Mouse (Mus musculus): ENCODE data around the gene Heg1.

The Heg1 gene

DNA sequence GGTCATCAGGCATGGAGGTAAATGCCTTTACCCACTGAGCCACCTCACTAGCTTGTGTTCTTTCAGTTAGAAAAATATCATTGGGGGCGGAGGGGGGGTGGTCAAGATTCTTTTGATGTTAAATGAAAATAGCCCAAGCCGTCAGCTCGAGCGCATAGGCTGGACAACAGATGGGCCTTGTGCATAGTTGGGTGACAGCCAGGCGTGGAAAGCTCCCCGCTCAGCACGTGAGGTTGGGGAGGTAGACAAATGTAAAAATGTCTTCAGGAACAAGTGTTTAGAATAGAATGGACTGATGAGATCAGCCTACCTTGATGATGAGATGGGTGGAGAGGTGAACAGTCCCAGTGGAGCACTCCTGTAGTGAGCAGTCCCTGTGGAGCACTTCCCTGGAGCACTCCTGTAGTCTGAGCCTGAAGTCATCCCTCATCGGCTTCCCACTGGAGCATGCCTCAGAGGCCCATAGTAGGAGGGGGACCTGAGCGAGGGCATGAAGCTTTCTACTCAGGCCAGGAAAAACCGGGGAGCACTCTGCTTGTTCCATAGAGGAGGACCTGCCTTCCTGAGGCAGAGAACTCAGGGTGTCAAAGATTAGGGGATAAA lies 62.0 kb downstream of the Heg1 start:
- peak; percentile 74 for DNase-seq

DNA sequence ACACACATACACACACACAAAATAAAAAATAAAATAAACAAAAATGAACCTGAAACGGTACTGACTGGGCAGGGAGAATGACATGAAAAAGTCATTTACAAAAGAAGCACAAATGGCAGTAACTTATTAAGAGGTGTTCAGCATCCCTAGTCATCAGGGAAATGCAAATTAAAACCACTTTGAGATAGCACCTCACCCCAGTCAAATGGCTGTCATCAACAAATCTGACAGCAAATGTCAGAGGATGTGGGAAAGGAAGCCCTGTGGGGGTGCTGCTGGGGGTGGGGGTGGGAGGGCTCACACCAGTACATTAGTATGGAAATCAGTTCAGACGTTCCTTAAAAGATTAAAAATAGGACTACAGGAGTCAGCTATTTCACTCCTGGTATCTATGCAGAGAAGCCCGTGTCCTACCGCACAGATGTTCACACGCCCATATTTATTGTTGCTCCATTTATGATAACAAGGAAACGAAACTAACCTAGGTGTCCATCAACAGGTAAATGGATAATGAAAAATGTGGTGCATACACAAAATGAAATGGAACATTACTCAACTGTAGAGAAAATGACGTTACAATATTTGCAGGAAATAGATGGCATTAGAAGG lies 63.3 kb downstream of the Heg1 start:
- DNase-seq, result no peak

DNA sequence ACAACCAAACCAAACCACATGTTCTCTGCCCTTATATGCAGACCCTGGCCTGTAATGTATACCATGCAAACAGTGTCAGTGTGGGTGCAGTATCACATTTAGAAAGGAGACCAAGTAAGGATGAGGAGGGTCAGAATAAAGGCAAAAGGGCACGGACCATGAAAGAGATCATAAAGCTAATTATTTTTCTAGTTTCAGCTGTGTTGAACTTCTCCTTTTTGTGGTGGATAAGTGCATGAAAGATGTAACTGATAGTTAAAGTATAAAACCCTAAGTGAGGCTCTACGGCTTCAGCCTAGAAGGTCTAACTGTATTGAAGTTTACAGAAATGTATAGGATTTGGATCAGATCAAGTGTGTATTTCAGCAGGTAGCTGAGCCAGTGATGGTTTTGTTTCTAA lies 63.8 kb downstream of the Heg1 start:
- no peak for DNase-seq

DNA sequence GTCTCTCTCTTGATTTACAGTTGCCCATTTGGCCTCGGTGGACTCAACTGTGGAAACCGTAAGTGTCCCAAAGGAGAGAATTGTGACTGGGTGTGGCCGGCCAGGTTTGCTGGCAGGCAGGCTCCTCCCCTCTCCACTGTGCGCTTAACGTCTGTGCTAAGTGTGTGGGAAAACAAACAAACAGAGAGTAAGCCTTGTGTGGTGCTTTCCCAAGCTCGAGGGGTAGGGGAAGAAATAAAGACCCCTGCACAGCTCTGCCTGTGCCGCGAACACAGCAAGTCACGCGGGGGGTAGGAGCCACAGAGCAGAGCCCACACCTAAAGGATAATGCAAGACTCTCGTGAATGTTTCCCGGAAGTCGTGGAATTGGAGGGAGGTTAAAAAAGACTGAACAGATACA lies 67.0 kb downstream of the Heg1 start:
- DNase-seq, result no peak

DNA sequence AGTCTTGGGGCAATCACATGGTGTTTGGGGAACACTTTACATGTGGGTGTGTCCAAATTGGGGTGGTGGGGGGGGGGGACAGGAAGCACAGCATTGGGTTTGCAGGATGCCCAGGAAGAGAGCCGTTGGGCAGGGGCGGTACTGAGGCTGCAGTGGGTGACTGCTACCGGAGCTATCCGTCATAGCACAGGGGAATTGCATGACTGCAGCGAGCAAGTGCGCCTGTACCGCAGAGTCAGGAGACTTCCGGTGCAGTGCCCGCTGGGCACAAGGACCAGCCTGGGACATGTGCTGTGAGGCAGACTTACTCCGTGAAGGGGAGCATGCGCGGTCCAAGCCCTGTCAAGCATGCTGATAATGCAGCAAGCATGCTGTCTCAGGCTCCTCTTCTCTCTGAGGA lies 67.4 kb downstream of the Heg1 start:
- no peak for DNase-seq

DNA sequence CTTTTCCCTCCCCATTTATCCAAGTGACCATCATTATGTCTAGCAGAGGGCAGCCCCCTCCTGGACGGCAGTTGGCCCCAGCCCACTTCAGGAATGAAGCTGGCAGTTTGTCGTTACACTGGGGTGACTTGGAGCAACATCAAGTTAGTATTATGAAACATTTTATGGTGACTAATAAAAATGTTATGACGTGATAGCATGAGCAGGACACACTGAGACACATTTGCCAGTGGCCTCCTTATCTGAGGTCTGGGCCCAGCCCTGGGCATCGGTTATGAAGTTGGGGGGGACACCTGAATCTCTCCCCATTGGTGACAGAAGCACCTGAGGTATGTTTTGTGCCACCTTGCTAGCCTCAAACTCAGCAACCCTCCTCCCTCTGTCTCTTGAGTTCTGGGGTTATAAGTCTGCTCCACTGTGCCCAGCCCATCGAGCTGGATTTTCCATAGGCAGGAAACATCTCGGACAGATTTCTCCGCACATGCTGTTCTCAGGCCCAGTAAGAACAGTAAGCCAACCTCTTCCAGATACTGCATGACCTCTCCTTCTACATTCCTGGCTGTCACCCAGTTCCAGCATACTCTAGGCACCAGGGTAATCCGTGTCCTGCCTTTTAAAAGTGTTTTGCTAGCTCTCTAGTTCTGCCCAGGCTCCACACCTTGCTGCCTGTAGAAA lies 68.9 kb downstream of the Heg1 start:
- no peak for DNase-seq

DNA sequence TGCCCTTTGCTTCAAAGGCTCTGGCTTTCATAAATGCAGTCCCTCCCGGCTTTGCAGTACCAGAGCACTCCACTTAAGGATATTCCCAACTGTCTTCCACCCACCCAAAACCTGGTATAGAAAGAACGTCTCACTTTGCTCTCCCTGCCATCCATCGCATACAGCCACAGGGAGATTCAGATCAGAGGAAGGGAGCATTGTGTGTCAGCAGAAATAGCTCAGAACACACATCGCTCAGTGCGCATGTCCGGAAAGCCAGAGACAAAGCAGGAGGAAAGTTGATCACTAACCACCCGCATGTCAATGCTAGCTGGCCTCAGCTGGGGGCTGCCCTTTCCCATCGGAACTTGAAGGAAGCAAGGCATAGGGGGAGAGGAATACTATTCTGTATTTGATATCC lies 71.1 kb downstream of the Heg1 start:
- DNase-seq, result no peak

DNA sequence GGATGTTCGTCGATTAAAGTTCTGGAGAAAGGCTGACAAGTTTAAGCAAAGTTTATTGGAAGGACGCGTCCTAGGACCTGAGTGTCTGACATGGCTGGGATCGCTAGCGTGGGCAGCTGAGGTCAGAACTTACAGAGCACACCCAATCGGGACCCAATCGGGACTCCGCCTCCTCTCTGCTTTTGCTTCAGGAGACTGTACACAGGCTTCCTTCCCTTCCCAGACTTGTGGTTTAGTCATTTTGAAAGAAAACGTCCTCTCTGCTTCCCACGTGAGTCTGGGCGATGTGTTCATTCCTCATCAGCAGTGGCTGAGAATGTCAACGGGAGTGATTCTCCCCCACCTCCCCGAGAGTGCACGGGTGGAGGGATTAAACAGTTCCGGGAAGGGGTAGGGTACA lies 71.8 kb downstream of the Heg1 start:
- no peak for DNase-seq

DNA sequence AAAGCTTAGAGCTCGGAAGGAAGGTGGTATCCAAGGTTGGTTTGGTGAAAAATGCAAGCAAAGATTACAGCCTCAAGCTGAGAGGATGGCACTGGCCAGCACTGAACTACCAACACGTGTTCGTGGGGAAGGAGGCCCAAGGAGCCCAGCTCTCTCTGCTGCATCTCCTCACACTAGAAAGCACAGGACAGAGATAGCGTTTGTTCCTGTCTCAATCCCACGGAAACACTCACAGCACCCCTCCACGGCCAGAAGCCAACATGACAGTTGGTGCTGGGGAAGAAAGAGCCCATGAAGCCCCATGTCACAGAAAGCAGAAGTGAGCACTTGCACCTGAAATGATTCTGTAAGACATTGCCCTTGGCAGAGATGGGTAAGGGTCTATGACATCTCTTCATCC lies 72.2 kb downstream of the Heg1 start:
- no peak for DNase-seq

DNA sequence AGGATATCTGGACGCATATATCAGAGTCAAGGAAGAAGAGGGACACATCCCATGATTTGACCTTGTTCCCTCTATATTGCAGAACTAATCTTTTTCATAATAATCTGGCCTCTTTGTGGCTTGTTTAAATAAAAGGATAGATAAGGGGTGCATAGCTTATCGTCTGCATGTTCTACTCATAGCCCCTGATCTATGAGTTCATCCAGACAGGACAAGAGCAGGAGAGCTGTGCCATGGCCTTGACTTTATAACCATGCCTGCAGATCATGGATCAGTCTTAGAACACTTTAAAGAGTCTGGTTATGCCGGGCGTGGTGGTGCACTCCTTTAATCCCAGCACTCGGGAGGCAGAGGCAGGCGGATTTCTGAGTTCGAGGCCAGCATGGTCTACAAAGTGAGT lies 75.0 kb downstream of the Heg1 start:
- no peak for DNase-seq

DNA sequence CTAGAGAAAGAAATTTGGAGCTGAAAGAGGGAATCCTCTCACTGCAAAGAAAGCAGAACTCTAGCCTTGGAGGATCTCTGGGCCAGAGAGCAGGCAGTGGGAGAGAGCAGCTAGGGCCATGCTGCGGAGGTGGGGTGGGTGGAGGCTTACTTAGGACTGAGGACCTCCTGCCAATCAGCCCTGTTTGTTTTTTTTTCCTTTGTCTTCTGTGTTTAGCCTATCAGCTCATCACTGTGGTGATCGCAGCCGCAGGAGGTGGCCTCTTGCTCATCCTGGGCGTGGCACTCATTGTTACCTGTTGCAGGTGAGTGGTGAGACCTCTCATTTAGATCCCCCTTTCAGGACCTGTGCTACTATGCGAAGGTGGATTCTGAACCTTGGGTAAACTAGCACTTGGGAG lies 76.4 kb downstream of the Heg1 start:
- no peak for DNase-seq

DNA sequence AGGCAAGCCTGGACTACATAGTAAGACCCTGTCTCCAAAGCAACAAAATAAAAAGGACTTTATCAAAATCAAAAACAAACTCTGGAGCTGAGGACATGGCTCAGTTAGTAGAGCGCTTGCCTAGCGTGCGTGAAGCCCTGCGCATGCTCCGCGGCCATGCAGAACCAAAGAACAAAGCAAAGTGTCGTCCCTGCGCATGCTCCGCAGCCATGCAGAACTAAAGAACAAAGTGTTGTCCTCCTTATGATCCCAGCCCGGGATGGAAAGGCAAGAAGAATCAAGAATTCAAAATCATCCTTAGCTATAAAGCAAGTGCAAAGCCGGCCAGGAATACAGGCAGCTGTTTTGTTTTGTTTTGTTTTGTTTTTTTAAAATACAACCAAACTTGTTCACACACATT lies 76.8 kb downstream of the Heg1 start:
- DNase-seq, result no peak

DNA sequence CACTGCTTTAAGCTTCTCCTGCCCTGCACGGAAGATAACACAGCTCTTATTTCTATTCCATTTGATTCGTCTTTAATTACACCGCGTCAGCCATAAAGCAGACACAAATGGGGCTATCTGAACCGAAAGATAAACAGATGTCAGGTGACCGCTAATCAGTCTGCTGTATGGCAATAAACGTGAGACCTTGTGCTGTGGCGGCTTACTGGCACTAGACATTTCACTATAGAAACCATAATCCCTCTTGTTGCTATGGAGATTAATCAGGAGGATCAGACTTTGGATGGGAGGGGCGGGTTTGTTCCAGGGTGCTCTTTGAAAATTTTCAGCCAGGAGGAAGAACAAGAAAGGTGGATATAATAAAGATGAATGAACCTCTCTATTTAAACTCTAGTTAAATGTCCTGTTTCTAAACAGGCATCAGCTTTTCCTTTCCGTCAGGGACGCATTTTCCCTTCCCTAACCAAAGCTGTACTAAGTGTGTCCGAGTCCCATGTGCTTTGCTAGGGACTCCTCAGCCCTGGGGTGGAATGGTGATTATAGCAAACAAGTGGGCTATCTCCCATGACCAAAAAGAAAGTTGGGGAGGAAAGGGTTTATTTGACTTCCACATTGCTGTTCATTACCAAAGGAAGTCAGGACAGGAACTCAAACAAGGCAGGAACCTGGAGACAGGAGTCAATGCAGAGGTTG lies 80.5 kb downstream of the Heg1 start:
- DNase-seq, result no peak

DNA sequence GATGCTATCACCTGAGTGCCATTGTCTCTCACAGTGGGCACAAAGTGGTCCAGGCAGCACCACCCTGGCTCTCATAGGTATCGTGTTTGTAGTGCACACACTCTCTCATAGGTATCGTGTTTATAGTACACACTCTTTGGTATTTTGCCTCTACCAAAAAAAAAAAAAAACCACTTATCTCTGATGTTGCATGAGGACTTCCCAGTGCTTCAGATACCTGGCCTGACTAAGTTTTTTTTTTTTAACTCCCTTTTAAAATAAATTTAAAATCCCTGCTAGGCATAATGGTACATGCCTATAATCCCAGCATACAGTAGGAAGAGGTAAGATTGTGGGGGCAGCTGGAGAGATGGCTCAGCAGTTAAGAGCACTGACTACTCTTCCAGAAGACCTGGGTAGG lies 81.3 kb downstream of the Heg1 start:
- no peak for DNase-seq

DNA sequence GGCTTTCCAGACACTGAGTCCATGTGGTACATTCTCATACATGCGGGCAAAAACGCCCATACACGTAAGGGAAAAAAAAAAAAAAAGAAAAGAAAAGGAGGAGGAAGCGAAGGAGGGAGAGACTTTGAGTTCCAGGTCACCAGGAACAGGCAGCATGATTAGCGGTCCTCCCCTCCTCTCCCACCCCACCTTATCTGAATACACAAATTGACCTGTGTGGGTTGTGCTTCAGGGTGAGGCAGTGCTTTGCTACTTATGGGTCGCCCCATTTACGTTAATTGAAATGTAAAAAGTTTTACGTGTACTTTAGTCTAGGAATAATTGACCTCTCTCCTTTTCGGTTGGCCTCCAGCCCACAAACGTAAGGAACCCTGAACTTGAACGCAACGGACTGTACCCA lies 82.1 kb downstream of the Heg1 start:
- no peak for DNase-seq

DNA sequence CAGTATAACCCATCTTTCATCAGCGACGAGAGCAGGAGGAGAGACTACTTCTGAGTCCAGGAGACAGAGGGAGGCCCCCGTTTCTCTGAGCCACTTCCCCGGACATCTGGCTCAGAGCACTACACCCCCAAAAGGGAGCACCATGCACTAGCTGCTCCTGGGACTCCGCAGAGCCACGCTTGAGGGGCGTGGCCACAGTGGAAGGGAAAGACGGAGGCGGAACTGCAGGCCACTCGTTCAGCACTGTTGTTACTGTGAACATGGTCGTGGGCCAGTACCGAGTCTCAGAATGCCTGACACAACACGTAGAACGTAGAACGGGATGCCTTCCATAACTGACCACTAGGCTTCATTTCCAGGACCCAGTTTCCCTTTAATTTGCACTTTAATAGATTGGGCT lies 82.6 kb downstream of the Heg1 start:
- no peak for DNase-seq

DNA sequence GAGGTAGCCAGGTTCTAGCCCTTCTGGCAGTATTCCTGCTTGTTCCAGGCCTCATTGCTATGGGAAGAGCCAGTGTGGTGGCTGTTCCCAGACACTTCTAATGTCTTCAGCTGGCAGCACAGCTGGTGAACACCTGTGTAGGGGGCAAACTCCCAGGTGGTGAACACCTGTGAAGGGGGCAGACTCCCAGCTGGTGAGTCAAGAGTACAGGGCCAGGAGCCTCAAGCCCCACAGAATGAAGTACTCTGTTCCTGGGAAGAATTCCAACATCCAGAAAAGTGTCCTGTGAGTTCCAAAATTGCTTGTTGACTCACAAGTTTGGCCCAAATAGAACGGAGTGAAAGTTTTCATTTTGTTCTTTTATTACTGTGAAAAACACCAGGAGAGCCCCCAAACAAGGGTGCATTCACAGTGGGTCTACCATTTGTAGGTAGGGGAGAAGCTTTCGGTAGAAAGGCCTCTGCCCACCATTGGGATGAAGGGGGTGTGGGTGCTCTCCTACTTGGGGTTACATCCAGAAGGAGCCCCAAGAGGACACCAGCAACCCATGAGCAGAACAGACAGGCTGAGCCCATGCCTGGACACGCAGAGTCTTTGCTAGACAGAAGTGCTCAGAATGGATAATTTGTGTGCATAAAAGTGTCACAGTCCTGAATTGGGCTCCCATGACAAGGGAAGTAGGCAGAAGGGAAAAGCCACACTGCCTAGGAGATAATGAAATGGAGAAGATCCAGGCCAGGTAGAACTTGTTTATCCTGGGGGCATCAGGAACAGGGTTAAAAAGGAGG lies 84.5 kb downstream of the Heg1 start:
- DNase-seq, result no peak

DNA sequence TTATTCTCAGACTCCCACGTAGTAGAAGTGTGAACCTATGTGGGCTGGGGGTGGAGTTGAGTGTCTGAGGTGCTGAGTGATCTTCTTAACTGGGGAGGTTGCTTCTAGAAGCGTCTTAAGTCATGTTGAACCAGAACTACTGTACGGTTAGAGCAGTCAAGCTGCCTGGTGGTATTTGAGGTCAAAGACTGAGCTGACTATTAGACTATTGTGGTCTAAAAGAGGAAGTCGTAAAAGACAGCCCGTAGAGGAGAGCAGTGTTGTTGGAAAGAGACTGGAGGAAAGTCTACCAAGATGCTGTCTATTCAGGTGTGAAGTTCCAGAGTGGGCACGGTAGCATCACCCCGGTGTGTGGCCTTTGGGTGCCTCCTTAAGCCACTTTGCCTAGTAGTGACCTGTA lies 85.7 kb downstream of the Heg1 start:
- DNase-seq, result no peak

DNA sequence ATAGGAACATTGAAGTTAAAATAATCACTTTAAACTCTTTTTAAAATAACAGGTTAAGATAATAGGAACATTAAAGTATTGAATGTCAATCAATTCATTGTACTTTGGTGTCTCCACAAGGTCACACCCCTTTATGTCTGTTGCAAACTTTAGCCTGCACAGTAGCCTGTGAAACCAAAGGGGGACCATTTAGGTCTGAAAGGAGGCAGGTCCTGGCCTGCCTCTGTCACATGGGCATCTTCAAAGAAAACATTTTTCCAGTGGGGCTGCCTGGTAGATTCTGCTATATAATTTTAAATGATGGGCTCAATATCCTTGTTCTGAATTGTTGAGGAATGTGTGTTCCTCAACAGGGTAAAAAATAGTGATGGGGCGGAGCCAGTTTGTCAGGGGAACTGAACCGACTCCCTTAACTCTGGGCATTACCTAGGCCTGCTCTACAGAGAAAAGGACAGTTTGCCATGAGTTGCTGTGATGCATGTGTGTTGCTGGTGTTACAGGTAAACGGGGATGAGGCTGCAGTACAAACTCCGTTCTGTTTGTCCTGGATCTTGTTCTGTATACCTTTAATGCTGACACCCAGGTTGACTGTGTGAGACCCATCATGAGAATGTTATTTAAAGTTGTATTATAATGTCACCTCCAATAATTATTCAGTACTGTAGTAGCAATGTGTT lies 86.7 kb downstream of the Heg1 start:
- no peak for DNase-seq

DNA sequence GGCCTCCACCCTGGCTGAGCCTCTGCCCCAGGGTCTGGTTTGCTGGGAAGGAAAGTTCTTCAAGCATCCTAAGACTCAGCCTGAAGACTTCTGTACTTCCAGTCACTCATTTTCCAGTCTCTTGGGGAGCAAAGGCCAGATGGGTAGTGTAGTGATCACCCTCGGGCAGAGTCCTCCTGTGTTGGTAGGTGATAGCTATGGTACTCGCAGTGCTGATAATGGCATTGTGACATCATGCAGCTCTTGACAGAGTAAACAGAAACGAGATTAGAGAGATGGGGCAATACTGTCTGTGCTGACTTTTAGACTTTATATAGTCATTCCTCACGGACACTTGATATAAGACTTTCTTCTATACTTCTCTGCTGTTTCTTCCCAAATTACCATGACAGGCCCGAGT lies 88.6 kb downstream of the Heg1 start:
- DNase-seq, result no peak

DNA sequence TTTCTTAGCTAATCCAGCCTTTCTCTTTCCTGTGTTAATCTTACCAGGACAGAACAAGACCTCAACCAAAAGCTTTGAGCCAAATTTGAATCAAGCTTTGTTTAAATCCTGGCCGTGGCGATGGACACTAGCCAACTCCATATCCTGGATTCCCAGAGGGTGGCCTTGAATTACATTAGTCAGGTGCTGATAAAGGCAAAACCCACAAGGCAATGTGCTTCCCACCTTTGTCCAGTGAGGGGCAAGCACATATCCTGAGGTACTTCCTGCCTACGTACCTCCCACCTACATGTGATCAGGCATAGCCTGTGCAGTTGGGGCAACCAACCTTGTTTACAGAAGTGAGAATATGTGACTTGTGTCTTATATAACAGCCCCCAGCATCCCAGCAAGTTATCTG lies 90.8 kb downstream of the Heg1 start:
- DNase-seq, result peak; percentile 11

DNA sequence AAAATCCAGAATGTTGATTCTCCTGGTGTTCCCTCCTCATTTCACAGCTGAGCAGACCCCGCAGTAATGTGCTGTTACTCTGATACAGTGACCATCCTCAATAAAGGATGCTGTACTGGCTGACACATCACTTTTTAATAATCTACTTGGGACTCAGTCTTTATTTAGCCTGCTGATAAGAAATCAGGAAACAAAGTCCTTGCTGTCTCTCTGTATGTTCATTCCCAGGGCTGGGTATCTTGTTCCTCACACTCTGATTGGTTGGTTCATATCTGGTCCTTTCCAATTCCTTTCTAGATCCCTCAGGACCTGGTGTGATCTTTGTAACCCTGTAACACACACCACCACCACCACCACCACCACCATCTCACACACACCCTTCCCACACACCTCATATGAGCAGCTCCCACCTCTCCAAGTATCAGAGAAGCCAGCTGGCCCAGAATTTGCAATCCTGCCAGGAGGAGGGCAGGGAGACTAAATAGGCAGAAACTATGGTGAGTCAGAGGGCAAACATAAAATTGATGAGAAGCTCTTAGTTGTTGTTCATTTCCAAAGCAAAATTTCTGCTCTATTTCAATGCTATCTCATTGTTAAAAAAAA lies 91.7 kb downstream of the Heg1 start:
- no peak for DNase-seq
